Mouse (Mus musculus) kidney, embryonic 15.5 days (tissue): ENCODE data around the gene Wrap73. TPM values are rescaled to one million over a fixed set of nuclear protein-coding genes. Genes with fewer than 3 reads are reported as not detected.

Experiments used
- polyA plus RNA-seq: library from polyadenylated mRNA; unstranded; fragments of >200 nt; fragmentation: Nextera tagmentation; extraction: Ambion mirVana; gene quantifications from 2 replicates; pipeline ENCODE4 v1.2.1, GENCODE M21; 2015

Gene Wrap73
- polyA plus RNA-seq, 1 experiment from 2014 or later = 42.1 TPM

Other genes with a start within 250 kb of the Wrap73 start
- 88.3 and 98.0 TPM in 2 replicates for gene A430005L14Rik, start 185.1 kb upstream of the Wrap73 start, polyA plus RNA-seq
- 12.6 and 13.8 TPM in 2 replicates for gene Dffb, start 167.2 kb upstream of the Wrap73 start, polyA plus RNA-seq
- 15.8 and 16.7 TPM in 2 replicates for gene Cep104, start 167.2 kb upstream of the Wrap73 start, polyA plus RNA-seq
- gene Lrrc47, start 130.6 kb upstream of the Wrap73 start, polyA plus RNA-seq = 21.9 and 23.0 TPM in 2 replicates
- gene Smim1, start 116.1 kb upstream of the Wrap73 start, polyA plus RNA-seq = 51.8 and 61.1 TPM in 2 replicates
- gene Ccdc27, start 99.7 kb upstream of the Wrap73 start, polyA plus RNA-seq = 0.08 and 0.17 TPM in 2 replicates
- 0.23 and 0.31 TPM in 2 replicates for gene Trp73, start 2.2 kb upstream of the Wrap73 start, polyA plus RNA-seq
- 118 TPM in 2 replicates for gene Tprgl, start 18.3 kb downstream of the Wrap73 start, polyA plus RNA-seq
- 10.8 and 14.2 TPM in 2 replicates for gene Megf6, start 28.4 kb downstream of the Wrap73 start, polyA plus RNA-seq
- gene Arhgef16, start 159.3 kb downstream of the Wrap73 start, polyA plus RNA-seq = 32.2 and 34.2 TPM in 2 replicates
- gene B230104I21Rik, start 193.8 kb downstream of the Wrap73 start, polyA plus RNA-seq = not detected in 2 replicates